Mouse (Mus musculus) spleen, postnatal 14 days (tissue): Measurements from ENCODE around the gene Poc1b.

Experiments
- DNase-seq, 2 experiments: peaks; one replicate each; pipeline ENCODE4 v3.0.0; 2021 to 2022; ENCODE audit warnings: low spot score in 2 of 2

Gene Poc1b

DNA sequence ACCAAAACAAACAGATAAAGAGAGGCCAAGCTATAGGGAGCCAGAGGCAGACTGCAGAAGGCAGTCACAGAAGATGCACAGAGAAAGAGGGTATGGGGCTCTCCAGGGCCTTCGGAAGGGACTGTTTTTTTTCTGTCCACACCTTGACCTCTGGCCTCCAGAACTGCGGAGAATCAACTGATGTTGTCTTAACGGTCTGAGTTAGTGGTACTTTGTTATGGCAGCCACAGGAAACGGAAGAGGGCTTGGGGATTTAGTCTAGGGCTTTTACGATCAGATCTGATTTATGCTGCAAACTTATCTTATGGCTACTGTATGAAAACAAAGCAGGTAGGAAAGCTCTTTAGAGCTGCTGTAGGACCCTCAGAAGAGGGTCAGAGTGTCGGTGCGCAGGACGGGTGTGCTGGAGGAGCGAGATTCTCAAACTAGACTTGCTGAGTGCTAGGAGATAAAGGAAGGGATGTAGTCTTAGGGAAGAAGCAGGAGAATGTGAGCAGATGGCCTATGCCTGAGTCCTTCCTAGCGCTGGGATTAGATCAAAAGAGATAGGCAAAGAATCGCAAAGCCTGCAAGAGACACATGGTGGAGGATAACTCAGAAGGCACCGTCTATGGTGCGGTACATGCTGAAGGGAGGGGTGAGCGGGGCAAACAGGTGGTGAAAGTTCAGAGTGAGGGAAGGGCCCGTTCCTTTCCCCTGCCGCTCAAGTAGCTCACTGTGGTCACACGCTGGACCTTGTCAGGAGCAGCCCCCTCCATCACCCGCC lies 8.8 kb downstream of the Poc1b start:
- DNase-seq, result no peak

GRCm38 (mm10) chr10:99116237-99116632 lies 9.4 kb downstream of the Poc1b start:
- no peak for DNase-seq

DNA sequence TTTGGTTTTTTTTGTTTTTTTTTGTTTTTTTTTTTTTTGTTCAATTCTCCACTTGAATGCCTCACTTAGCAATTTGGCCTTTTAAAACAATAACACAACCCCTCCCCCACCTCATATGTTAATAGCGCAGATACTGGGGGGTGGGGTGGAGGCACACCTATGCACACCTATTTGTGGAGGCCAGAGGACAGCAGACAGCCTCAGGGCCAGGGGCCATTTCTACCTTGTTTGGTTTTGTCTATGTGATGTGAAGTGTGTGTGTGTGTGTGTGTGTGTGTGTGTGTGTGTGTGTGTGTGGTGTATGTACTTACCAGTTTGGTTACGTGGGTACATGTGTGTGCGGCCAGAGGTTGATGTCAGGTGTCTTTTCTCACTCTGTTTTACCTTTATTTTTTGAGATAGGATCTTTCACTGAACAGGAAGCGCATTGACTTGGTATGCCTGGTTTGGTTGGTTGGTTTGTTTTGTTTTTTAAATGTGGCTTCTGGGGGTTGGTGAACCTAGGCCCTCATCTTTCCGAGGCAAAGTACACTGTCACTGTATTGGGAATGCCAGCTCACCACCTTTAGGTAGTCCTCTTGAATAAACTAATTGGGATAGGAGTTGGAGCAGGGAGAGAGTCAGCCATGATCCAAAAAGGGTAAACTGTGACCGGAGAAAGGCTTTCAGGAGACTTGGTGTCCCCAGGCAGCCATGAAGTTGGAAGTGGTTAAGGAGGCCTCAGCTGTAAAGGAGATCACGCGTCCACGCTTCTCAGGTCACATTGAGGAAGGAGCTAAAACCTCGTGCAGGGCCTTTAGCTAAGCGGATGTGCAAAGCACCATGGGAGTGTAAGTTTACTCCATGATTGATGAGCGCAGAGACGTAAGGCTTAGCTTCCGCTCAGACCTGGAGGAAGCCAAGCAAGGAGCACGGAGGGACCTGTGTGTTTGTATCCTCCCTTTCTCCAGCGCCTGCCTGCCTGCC lies 10.1 kb downstream of the Poc1b start:
- DNase-seq, result no peak

DNA sequence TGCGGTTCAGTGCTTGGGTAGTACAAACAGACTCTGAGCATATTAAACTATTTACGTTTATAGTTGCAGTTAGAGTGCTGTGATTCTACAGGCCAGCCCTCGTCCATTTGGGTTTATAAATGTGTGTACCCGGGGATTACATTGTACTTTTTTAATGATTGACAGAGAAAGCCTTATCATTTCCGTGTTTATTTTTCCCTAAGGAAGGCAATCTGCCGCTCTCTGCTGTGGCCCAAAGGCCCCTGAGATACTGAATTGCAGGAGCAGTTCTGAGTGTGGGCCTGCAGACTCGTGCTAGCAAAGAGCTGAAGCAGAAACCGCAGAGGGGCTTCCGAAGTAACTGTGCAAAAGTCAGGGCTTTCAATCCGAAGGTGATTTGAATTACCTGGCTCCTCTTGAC lies 11.0 kb downstream of the Poc1b start:
- no peak for DNase-seq

GRCm38 (mm10) chr10:99118697-99119096 lies 11.9 kb downstream of the Poc1b start:
- no peak for DNase-seq

GRCm38 (mm10) chr10:99119471-99119870 lies 12.6 kb downstream of the Poc1b start:
- no peak for DNase-seq

- no peak for DNase-seq
Observed at GRCm38 (mm10) chr10:99126225-99126624, 19.4 kb downstream of the Poc1b start, which contains the start of gene Phxr2. Phxr2 (minus strand) TSS chr10:99126325.

DNA sequence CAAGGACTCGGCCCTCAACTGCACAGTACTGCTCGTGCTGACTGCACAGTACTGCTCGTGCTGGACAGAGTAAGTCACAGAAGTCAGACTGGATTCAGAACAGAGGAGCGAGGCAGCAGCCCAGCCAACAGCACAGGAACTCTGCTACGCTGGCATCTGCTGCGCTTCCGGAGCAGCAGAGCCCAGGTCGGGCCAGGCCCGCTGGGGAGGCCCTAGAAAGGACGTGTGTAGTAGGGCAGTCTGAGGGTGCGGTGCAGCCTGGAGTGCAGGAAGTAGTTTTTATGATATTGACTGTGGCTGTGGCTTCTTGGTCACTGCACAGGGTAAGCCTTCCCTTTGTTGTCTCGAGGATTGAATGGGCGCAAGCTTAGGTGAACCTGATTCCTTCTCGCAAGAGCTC lies 20.1 kb downstream of the Poc1b start:
- DNase-seq, result peak; percentile 31 to 60

DNA sequence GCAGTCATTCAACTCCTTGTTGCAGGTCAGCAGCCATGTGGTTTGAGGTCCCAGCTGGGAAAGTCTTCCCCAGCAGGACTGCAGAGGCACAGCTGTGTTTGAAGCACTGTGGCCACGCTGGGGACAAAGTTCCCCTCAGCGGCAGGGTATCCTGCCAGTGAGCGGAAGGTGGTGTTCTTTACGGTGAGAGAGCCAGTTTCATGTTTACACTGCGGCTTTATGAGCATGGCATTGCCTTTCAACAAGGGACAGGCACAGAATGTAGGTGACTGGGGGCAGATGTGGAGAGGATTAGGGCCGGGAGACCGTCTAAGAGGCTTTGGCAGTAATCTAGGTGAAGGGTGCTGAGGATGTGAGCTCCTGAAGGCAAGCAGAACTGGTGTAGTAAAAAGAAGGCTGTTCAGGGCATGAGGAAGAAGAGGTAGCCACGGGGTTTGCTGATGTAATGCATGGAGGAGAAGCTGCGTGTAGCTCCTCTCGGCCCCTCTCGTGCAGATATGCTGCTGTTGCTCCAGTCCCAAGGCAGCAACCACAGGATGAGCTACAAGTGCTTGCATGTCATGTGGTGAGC lies 20.9 kb downstream of the Poc1b start:
- DNase-seq, result peak; percentile 19 to 37

GRCm38 (mm10) chr10:99130611-99131010 lies 23.8 kb downstream of the Poc1b start:
- DNase-seq, result no peak

DNA sequence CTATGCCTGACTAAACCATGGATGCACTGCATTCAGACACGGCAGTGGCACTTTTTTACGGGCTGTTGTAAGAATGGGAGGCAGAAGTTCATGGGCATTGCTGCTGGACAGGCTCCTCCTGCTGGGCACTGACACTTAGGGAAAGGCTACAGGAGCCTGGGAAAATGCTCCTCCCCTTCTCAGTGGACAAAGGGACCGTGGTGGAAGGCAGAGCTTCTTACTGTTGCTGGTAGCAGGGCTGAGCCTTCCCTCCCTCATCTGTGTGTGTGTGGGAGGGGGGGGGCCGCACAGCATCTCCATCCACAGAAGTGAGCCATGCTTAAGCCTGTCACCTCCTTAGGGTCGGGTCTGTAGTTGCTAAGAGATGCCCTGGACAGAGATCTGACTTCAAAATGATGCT lies 24.5 kb downstream of the Poc1b start:
- no peak for DNase-seq

DNA sequence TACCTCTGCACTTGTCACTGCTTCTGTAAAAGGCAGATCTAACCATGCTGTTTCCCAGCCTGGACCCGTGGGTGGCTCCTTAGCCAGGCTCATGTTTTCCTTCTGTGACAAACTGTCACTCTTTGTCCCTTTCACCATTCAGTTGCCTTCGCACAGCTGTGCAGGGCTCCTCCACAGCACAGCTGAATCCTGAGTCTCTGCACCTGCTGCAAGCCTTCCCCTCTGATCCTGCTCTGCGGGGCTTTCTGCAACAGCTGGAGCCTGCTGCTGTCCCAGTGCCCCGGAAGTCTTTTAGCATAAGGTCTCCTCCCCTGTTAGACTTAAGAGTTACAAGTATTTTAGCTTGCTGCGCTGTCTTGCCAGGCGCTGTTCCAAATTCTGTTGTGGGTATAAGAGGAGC lies 25.4 kb downstream of the Poc1b start:
- no peak for DNase-seq

GRCm38 (mm10) chr10:99132595-99133272 lies 25.9 kb downstream of the Poc1b start:
- DNase-seq, result no peak

DNA sequence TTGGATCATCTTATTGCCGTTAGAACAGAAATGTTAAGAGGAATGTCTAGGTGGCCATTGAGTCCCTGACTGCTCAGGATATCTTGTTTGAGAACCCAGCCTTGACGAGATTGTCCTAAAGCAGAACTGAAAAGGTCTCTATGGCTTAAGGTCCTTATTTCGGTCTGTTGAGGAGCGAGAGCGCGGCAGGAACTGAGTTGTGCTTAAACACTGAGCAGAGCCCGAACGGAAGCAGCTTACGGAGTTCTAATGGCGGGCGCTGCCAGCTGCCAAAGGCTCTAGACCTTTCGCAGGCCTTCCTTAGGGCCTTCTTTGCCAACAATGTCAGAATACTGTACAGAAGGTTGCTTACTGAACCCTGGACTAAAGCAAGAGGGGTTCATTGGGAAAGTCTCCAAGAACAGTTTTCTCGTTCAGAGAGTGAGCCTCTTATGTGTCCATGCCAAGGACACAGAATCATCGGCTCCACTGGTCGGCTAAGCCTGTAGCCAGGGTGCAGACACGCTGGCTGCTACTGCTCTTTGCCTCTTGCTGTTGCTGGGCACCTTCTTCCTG lies 26.6 kb downstream of the Poc1b start:
- no peak for DNase-seq

- DNase-seq, result no peak
Observed at GRCm38 (mm10) chr10:99136337-99136736, 29.5 kb downstream of the Poc1b start.

GRCm38 (mm10) chr10:99145611-99146010 lies 38.8 kb downstream of the Poc1b start:
- DNase-seq, result no peak

DNA sequence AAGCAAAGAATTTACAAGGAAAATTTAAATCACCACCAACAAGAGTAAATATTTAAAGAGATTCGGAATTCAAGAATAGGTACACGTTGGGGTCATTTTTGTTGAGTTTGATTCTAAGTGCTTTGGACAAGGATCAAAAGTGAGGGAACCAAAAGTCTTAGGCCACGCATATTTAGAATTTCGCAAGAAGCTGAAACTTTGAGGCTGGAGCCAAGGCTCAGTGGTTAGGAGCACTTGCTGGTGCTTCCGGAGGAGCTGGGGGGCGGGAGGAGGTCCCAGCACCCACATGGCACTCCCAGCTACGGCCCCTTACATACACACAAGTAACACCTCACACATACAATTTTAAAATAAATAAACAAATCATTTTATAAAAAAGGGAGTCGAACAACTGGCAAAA lies 39.8 kb downstream of the Poc1b start:
- DNase-seq, result no peak

DNA sequence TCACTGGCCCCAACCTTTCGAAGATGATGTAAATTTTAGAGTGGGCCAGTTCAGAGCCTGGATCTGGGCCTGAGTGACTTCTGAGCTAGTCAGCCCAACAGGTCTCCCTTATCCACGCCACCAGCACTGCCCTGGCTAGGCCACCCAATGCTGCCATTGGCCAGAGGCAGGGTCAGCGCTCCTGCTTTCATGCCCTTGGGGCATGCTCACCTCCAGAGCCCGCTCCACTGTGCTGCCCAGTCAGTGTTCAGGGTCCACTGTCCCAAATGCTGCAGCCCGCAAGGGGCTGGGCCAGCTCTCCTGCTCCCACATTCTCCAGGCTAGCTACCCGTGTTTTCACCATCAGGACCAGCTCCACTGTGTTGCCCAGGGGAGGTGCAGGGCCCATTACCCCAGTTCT lies 43.2 kb downstream of the Poc1b start:
- DNase-seq, result no peak

DNA sequence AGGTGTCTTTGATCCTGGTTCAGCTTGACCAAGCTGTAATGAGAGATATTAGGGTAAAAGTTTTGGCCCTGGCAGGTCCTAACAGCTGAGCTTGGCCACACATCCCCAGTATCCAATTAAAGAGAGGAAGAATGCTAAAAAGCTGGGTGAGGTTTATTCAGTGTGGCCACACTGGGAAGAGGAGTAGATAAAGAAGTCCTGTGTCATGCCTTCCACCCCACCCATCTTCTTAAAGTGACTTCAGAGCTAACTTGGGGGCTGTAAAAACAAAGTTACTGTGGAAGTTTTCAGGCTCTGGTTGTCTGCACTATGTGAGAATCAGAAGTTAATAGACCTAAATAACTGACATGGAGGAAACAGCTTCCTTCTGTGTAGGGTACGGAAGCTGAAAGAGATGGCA lies 44.7 kb downstream of the Poc1b start:
- no peak for DNase-seq

GRCm38 (mm10) chr10:99152063-99152462 lies 45.2 kb downstream of the Poc1b start:
- peak in 1 of 2 experiments; percentile 54 for DNase-seq

DNA sequence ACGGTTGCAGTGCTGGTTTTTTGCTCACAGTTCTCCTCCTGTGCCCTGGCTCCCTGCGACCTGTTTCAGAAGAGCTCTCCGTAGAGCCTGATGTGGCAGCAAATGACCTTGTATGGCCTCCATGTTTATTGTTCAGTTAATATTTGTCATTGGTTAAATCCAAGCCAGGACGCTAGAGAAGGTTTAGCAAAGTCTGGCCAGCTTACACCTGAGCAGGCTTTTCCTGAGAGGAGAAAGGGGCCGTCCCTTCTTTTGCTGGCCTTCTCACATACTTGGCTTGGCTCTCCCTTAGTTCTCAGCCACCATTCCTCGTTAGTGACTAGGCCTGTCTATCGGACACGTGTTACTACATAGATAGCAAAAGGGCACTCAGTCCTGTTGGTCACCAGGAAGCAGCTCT lies 47.8 kb downstream of the Poc1b start:
- DNase-seq, result no peak

GRCm38 (mm10) chr10:99156808-99157207 lies 50.0 kb downstream of the Poc1b start:
- no peak for DNase-seq
